Mouse (Mus musculus): ENCODE measurements around the gene Fmnl2.
A peak's percentile ranks its signal among the peaks of the same experiment; 100 is the strongest.

The Fmnl2 gene

GRCm38 (mm10) chr2:52957771-52958534 is 100.3 kb downstream of the Fmnl2 start:
- DNase-seq (ENCODE audit: low spot score), result no peak

DNA sequence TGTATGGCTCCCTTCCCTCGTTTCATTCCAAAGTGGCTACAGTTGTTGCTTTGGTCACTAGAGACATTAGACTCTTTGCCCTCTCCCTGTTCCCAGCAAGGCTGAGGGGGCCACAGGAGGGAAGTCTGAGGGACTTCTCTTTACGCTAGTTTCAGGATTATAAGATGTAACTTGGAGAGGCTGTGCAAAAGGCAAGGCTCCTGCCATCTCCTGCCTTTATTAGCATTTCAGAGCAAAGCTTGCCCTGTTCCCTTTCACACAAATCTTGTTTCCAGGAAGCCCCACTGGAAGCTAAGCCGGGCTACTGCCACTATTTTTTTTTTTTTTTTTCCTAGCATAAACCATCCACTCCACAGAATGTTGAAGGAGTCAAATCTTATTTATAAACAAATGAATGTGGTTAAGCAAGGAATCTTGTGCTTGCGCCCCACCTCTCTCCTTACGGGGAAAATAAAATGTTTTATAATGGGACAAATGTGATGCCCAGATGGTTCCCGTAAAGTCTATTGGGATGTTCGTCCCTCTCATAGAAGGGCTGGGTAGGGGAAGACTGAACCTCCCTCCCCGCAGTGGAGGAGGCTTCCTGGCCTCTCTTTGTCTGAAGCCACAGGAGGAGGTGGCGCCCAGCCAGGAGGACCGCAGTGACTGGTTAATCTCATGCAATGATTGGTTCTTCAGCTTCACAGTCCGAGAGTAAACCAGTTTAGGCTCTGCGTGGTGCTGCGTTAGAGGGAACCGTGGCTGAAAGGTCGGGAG is 101.1 kb downstream of the Fmnl2 start:
- peak; percentile 32 for DNase-seq (ENCODE audit: low spot score)

DNA sequence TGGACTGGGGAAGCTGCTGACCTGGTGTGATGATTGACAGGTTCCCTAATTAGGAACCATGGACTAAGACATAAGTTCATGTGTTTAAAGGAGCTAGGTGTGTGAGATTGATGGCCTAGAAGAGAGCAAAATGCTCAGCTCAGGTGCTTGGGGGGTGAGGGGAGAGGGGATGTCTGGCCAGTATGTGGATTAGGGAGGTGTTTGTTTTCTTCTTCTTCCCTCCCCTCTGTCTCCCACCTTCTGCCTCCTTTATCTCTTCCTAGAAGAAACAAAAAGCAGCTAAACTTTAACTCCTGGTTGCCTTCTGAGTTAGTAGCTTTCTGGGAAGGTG is 101.6 kb downstream of the Fmnl2 start:
- no peak for DNase-seq (ENCODE audit: low spot score)

- no peak for DNase-seq (ENCODE audit: low spot score)
Observed at GRCm38 (mm10) chr2:52959982-52960381, 102.3 kb downstream of the Fmnl2 start.

DNA sequence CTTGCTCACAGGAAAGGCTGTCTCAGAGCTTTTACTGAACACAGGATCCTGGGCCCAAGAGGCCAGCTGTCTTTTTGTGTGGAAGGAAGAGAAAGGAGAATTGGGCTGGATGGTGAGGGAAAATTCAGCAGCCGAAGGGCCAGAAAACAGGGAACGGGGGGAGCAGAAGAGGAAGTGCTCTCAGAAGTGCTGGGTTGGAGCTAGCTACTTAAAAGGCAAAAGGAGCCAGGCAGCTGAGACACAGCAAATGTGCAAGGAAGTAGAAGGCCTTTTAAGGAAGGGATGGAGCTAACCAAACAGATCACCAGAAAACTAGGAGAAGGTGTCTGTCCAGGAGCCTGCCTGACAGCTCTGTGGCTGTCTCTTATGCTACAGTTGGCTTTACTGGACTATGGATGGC is 103.0 kb downstream of the Fmnl2 start:
- DNase-seq (ENCODE audit: low spot score), result no peak

- no peak for DNase-seq (ENCODE audit: low spot score)
Observed at GRCm38 (mm10) chr2:52963439-52963838, 105.8 kb downstream of the Fmnl2 start.

- no peak for DNase-seq (ENCODE audit: low spot score)
Observed at GRCm38 (mm10) chr2:52964386-52964928, 106.8 kb downstream of the Fmnl2 start.

DNA sequence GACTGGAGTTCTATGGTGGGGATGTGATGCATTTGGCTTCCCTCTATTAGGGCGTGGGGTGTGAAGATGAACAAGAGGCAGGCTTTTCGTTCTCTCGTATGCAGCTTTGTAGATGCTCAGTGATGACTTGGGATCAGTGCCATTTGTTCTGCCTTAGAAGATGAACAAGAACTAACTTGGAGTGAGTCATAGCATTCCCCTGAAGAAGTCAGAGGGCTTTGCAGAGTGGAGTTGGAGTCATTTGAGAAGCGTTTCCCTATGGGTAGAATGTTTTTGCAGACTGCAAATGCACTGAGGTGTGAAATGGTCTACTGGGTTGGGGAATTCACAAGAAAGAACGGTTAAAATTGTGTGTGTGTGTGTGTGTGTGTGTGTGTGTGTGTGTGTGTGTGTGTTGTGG is 108.6 kb downstream of the Fmnl2 start:
- DNase-seq (ENCODE audit: low spot score), result no peak

- no peak for DNase-seq (ENCODE audit: low spot score)
Observed at GRCm38 (mm10) chr2:52966820-52967460, 109.3 kb downstream of the Fmnl2 start.

GRCm38 (mm10) chr2:52967461-52967823 is 109.8 kb downstream of the Fmnl2 start:
- DNase-seq (ENCODE audit: low spot score), result no peak

GRCm38 (mm10) chr2:52968884-52969283 is 111.2 kb downstream of the Fmnl2 start:
- no peak for DNase-seq (ENCODE audit: low spot score)

- no peak for DNase-seq (ENCODE audit: low spot score)
Observed at GRCm38 (mm10) chr2:52974056-52974455, 116.4 kb downstream of the Fmnl2 start.

GRCm38 (mm10) chr2:52974776-52975175 is 117.1 kb downstream of the Fmnl2 start:
- DNase-seq (ENCODE audit: low spot score), result no peak

- DNase-seq (ENCODE audit: low spot score), result no peak
Observed at GRCm38 (mm10) chr2:52977921-52978675, 120.4 kb downstream of the Fmnl2 start.

DNA sequence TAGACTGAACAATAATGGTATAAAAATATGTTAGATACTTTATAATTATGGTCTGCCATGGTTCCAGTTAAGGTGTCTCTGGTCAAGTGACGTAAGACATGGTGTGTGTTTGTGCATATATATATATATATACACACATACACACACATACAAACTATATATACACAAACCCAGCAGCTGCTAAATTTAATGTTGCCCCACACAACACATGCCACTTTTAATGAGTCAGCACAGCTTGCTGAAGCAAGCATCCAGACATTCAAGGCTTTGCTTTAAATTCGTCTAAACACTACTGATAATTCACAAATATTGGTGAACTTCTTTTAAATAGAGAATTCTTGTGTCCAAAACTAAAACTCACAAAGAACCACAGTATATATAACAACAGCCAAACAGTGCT is 121.1 kb downstream of the Fmnl2 start:
- DNase-seq (ENCODE audit: low spot score), result no peak

- DNase-seq (ENCODE audit: low spot score), result no peak
Observed at GRCm38 (mm10) chr2:52979280-52979763, 121.7 kb downstream of the Fmnl2 start.

DNA sequence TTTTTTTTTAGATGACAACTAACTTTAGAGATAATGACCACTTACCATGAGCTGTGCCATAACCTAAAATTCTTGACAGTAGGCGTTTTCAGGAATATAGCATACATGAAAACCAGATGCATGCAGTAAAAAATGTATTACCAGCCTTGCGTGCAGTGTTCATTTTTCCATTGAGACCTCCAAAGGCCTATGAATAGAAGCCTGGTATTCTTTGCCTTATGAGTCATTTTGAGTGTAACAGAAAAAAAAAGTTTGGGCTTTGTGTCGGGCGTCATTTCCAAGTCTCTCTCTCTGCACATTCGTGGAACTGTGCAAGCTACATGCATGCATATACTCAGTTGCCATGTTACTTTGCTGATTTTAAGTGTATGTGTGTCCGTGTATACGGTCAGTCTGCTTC is 123.5 kb downstream of the Fmnl2 start:
- no peak for DNase-seq (ENCODE audit: low spot score)

DNA sequence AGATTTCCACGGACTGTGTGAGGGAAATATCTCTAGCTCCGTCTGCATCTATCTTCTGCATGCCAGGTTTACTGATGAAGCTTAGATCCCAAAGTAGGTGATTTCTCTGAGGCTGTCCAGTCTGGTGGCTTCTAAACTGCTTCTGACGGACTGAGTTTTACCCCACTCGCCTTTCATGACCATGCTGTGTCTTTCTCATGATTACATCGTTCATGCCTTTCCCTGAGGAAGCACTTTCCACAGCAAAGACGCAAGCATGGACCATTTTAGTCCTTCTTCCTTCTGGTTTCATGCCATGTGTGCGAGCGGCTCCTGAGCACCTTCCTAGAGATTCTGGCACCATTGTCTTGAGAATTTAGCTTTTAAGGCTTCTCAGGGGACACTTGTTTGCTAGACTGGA is 123.9 kb downstream of the Fmnl2 start:
- DNase-seq (ENCODE audit: low spot score), result no peak

DNA sequence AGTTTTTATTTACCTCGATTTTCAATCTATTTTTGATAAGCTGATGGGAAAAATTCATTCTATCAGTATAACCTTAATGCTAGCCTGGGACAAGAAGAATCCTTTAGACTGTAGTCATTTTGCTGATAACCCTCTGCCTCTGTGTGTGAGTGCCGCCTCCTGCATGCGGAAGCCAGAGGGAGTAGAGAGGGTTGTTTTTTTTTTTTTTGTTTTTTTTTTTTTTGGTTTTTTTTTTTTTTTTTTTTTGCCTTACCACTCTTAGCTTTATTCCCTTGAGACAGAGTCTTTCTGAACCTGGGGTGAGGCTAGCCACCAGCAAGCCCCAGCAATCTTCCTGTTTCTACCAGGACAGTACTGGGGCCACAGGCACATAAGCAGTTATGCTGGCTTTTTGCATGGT is 124.8 kb downstream of the Fmnl2 start:
- no peak for DNase-seq (ENCODE audit: low spot score)

DNA sequence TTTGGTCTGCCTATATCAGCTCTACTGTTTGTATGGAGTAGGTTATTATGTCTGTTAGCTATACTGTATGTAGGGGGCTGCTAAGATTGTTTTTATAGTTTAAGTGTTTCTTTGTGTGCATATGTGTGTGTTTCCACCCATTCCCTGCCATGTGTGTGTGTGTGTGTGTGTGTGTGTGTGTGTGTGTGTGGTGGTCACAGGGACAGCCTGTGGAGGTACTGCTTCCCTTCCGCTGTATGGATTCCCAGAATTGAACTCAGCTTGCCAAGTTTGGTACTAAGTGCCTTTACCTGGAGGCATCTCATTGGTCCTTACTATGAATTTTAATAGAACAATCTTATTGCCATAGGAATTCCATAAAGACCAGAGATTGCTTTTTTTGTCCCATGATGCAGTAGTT is 126.9 kb downstream of the Fmnl2 start:
- no peak for DNase-seq (ENCODE audit: low spot score)

GRCm38 (mm10) chr2:52985167-52985566 is 127.5 kb downstream of the Fmnl2 start:
- no peak for DNase-seq (ENCODE audit: low spot score)

DNA sequence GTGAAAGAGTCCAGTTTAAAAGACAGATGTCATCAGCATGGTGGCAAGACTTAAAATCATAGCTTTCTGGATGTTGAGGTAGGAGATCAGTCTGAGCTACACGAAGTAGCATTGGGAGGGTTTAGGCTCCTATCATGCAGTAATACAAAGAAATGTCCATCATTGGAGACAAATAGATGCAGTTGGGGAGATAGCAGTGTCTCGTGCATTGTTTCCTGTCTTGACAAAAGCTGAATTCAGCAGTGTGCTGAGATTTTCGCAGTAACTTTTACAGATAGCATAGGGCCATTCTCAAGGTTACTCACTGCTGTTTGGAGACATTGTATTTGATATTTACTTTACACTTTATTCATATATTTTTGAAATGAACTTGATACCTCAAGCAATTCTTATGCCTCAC is 128.7 kb downstream of the Fmnl2 start:
- no peak for DNase-seq (ENCODE audit: low spot score)
